Mouse (Mus musculus) T-helper 17 cell (primary cell): ENCODE data around the gene Zfp710.

Source experiments
- in situ Hi-C, 2 experiments: fragments of 300-600 bp; cut with MboI, MseI; formaldehyde crosslinking; loops; 1 replicate in 1 of 2; 2 replicates in 1 of 2; pipeline ENCODE4 v1.15.1; 2025; ENCODE audit warnings: high pct_unique_total_duplicates in 2 of 2

The Zfp710 gene

GRCm38 (mm10) chr7:80075946-80076583 lies 51.5 kb downstream of the Zfp710 start:
- in situ Hi-C loops: loop anchor here in 1 of 2 experiments (25.0 kb wide), 1 partner anchor 1761 kb away; the partner anchor contains the start of gene Btbd1

GRCm38 (mm10) chr7:80076961-80077716 lies 52.5 kb downstream of the Zfp710 start:
- in situ Hi-C loops: loop anchor here in 1 of 2 experiments (25.0 kb wide), 1 partner anchor 1760 kb away; the partner anchor contains the start of gene Btbd1

GRCm38 (mm10) chr7:80077801-80078200 lies 53.2 kb downstream of the Zfp710 start:
- in situ Hi-C loops: loop anchor here in 1 of 2 experiments (25.0 kb wide), 1 partner anchor 1760 kb away; the partner anchor contains the start of gene Btbd1

DNA sequence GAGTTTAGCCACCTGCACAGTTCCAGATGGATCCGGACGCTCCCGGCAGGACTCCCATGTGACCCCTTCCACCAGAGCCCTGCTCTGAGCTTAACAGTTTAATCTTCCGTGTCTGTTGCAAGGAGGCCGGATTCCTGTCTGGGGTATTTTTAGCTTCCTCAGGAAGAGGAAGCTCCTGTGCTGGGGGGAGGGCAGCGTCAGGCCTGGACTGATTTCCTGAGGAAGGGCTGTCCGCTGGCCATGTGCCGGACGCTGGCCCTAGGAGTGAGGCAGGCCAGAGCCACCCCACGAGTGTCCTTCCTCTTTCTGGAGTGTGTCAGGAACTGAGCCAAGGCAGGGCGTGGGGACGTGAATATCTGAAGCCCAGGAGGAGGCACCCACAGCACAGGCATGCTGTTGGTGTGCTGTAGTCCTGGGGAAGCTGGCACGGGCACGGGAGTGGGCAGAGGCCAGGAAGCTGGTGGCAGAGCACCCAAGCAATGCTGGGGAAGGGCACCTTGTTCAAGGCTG lies 54.2 kb downstream of the Zfp710 start:
- in situ Hi-C loops: loop anchor here in 1 of 2 experiments (25.0 kb wide), 1 partner anchor 1758 kb away; the partner anchor contains the start of gene Btbd1

DNA sequence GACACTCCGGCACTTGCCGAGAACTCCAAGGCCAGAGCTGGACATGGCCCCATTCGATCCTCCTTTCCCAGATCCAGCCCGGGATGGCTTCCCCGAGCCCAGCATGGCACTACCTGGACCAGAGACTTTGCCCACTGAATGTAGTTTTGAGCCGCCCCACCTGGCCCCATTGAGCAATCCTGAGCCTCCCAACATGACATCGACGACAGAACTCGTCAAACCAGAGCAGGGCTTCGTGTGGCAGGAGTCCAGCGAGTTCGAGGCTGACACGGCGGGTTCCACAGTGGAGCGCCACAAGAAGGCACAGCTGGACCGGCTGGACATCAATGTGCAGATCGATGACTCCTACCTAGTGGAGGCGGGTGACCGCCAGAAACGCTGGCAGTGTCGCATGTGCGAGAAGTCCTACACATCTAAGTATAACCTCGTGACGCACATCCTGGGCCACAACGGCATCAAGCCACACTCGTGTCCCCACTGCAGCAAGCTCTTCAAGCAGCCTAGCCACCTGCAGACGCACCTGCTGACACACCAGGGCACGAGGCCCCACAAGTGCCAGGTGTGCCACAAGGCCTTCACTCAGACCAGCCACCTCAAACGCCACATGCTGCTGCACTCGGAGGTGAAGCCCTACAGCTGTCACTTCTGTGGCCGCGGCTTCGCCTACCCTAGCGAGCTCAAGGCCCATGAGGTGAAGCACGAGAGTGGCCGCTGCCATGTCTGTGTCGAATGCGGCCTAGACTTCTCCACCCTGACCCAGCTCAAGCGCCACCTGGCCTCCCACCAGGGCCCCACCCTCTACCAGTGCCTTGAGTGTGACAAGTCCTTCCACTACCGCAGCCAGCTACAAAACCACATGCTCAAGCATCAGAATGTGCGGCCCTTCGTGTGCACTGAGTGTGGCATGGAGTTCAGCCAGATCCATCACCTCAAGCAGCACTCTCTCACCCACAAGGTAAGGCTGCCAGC lies 57.3 kb downstream of the Zfp710 start:
- in situ Hi-C loops: loop anchor here (5.0 to 25.0 kb wide), 3 partner anchors 55 to 1755 kb away; partner anchors contain the start of gene Btbd1 (in 1 of the 2)

DNA sequence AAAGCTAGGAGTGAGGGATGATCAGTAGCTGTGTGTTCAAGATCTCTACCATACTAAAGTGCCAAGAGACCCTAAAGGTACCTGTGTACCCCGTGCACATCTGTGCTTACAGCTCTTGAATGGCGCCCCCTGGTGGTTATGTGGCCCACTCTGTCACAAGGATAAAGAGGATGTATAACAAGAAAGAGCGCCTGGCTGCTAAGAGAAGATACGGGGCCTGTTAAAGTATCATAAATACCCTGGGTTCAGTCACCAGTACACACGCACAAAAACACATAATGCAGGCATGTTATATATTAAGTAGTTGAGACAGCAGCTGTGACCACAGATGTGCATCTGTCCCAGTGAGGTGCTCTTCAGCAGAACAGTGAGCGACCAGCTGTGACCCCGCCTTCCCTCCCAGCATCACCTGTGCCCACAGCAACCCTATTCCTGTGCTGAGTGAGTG lies 59.9 kb downstream of the Zfp710 start:
- in situ Hi-C loops: loop anchor here (5.0 to 25.0 kb wide), 3 partner anchors 57 to 1753 kb away; partner anchors contain the start of gene Btbd1 (in 1 of the 2)

GRCm38 (mm10) chr7:80085970-80086715 lies 61.5 kb downstream of the Zfp710 start:
- in situ Hi-C loops: loop anchor here in 1 of 2 experiments (25.0 kb wide), 1 partner anchor 1751 kb away; the partner anchor contains the start of gene Btbd1

GRCm38 (mm10) chr7:80088191-80088590 lies 63.6 kb downstream of the Zfp710 start:
- in situ Hi-C loops: loop anchor here in 1 of 2 experiments (25.0 kb wide), 1 partner anchor 1749 kb away; the partner anchor contains the start of gene Btbd1

- in situ Hi-C loops: loop anchor here in 1 of 2 experiments (25.0 kb wide), 1 partner anchor 1747 kb away; the partner anchor contains the start of gene Btbd1
These were observed 65.8 kb downstream of the Zfp710 start for GRCm38 (mm10) chr7:80090191-80091003.

DNA sequence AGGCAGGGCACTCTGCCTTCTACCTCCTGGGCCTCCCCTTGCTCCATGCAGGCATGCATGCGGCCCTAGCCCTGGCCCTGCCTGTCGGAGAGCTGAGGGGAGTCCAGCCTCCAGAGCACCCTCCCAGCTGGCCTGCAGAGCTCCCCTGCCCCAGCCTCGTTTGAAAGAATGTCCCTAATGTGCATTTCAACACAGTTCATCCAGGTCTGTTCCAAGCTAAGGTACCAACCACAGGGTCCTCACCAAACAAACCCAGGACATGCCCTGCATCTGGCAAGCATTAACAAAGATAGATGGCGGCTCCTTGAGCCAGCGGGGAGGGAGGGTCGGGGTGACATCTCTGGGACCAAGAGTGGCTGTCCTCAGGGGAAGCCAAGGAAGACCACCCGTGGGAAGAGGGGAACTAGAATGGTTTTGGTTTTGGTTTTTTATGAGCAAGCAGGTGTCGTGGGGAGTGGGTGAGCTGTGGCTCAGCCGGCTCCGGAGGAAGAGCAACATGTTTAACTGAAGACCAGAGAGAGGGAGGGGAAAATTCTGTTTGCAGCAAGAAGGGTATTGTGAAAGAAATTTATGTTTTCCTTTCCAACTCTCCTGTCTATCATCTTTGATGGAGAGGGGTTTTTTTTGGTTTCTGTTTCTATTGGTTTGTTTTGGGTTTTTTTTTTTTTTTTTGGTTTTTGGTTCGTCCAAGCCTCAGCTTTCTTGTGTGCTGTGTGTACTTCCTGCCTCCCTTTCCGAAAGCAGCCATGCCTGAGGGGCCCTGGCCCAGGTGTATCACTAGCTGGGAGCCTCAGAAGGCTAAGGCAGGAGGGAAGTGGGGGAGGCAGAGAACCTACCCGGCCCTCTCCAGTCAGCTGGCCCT lies 66.6 kb downstream of the Zfp710 start:
- in situ Hi-C loops: loop anchor here in 1 of 2 experiments (25.0 kb wide), 1 partner anchor 1746 kb away; the partner anchor contains the start of gene Btbd1

GRCm38 (mm10) chr7:80091866-80092210 lies 67.2 kb downstream of the Zfp710 start:
- in situ Hi-C loops: loop anchor here in 1 of 2 experiments (25.0 kb wide), 1 partner anchor 1745 kb away; the partner anchor contains the start of gene Btbd1

GRCm38 (mm10) chr7:80092351-80093046 lies 67.9 kb downstream of the Zfp710 start:
- in situ Hi-C loops: loop anchor here in 1 of 2 experiments (25.0 kb wide), 1 partner anchor 1745 kb away; the partner anchor contains the start of gene Btbd1

DNA sequence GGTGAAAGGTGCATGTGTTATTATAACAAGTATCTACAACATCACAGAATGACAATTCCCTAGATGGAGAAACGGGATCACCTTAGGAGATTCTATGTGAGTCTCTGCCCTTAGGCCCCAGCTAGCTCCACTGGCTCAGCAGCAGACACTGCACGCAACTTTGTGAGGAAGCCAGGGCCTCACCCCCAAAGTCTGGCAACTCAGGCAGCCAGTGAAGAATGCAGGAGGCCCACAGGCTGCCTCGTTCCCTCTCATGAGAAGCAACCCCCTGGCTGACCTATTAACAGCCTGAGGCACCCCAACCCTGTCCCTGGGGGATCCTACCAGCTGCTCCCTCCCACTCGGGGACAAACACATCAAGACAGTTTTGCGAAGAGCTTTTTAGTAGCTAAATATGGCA lies 69.9 kb downstream of the Zfp710 start:
- in situ Hi-C loops: loop anchor here in 1 of 2 experiments (25.0 kb wide), 1 partner anchor 1743 kb away; the partner anchor contains the start of gene Btbd1

DNA sequence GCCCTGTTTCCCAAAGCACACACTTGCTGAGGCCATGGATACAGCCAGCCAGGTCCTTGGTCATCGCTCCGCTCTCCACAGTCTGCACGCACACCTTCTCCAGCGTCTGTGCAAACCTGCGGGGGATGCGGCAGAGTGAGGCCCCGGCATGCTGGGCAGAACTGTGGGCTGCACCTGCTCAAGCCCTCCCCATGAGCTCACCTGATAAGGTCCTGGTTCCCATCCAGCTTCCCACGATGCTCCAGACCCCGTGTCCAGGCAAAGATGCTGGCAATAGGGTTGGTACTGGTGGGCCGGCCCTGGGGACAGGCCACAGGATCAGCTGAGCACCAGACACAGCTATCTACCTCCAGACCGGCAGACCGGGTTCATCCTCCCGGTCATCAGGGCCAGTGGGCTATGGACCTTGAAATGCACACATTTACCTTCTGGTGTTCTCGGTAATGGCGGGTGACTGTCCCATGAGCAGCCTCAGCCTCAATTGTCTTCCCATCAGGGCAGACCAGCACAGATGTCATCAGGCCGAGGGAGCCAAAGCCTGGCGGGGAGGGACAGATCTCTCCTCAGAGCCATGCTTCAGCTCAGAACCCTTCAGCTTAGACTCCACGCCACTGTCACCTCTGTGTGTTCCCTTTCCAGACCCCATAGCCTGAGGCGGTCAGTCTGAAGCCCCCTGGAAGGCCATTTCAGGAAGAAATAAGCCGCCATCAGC lies 71.1 kb downstream of the Zfp710 start:
- in situ Hi-C loops: loop anchor here in 1 of 2 experiments (25.0 kb wide), 1 partner anchor 1742 kb away; the partner anchor contains the start of gene Btbd1

- in situ Hi-C loops: loop anchor here in 1 of 2 experiments (25.0 kb wide), 1 partner anchor 1739 kb away; the partner anchor contains the start of gene Btbd1
These were observed 73.9 kb downstream of the Zfp710 start for GRCm38 (mm10) chr7:80098389-80098976.

DNA sequence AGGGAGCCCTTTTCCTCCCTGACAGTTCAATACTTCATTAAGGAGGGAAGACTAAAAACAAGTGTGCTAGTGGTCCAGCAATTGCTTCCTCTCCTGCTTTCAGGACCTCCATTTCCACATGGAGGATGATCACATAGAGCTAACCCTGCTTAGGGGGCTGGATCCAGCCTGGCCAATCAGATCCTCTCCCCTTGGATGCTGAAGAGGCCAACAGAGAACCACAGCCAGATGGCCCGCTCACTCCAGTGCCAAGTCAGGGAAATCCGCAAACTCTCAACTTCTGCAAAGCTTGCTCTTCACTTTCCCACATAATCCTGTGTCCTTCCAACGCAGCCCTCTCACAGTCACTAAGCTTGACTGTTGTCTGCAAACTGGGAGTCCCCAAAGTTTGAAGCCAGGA lies 78.7 kb downstream of the Zfp710 start:
- in situ Hi-C loops: no loop called here
